Mouse (Mus musculus) neutrophil, adult 83 days (primary cell): ENCODE data around the gene Apoa4. TPM values are rescaled to one million over a fixed set of nuclear protein-coding genes. Genes with fewer than 3 reads are reported as not detected.

Source experiments
- total RNA-seq, 2 experiments: library from RNA; stranded (reverse); gene quantifications; one replicate each; pipeline ENCODE4 v1.2.4; 2023

The Apoa4 gene
- total RNA-seq = not detected

GRCm38 (mm10) chr9:46240526-46241153, at the start of gene Apoa4:
Gene Apoa4 (plus strand): TSS chr9:46240696.

GRCm38 (mm10) chr9:46228491-46228890, 12.0 kb upstream of the Apoa4 start, which contains the start of gene Apoa1:
Gene Apoa1 (plus strand): TSS chr9:46228580.

GRCm38 (mm10) chr9:46235596-46235648, 5.1 kb upstream of the Apoa4 start, which contains the start of gene Apoc3:
Gene Apoc3 (minus strand): TSS chr9:46235636.

DNA sequence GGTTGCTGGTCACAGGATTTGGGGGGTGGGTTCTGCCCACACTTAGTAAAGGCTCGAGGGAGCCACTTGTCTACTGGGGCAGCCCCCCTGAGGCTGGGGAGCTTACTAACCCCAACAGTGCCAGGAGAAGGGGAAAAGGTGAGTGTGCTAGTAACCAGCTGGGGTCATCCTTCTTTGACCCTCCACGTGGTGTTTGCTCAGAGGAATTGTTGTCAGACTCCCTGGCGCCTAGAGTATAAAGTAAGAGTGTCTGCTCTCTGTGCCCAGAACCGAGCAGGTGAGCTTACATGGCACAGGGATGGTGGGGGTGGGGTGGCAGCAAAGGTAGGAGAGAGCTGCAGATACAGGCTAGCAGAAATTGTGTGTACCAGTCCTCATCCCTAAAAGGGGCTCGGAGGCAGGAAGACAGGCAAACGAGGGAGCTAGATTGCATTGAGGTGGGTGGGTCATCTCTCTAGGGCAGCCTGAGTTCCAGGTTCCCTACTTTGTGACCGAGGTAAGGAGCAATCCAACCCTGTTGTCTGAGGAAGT, 27.9 kb downstream of the Apoa4 start, which contains the start of gene Apoa5:
Gene Apoa5 (plus strand): TSS at position 291 of the 531 bp plus-strand sequence.

GRCm38 (mm10) chr9:46272677-46273454, 32.4 kb downstream of the Apoa4 start, which contains the start of gene Zpr1:
Gene Zpr1 (plus strand): TSS chr9:46273064.

DNA sequence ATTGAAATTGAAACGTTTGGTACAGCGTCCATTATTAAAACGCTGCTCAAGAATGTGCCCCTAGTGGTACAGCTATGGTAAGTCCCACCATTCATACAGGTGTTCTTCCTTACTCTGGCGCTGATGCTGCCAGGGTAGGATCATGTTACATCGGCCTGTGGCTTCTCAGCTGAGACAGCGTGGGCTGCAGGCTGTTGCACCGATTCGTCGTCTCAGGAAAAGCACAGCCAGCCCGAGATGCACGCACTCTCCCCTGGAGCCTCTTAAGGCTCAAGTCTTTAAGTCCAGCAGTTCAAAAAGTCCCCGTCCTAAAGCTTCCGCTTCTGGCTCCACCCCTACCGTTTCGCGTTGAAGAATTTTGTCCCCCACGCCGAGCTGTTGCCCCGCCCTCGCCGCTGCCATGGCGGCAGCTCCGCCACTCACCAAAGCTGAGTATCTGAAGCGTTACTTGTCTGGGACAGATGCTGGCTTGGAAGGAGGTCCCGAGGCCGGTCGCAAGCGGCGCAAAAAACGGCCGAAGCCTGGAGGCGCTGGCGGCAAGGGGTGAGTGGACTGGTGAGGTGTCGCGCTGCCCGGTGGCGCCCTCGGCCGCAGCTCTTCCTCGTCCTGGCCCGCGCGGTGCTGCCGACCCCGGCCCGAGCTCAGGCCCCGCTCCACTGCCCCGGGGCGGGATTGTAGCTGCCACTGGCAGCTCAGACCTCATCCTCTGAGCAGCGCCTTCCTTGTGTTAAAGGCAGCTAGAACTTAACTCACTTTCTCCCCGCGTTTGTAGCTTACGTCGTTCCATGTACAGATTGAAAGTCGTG, 42.3 kb downstream of the Apoa4 start, which contains the start of gene Bud13:
Gene Bud13 (plus strand): TSS at position 378 of the 806 bp plus-strand sequence.

Other genes with a start within 250 kb of the Apoa4 start
- gene Pafah1b2, start 228.0 kb upstream of the Apoa4 start, total RNA-seq = 10 to 100 TPM; 51.8 to 52.0 TPM
- 10 to 100 TPM; 50.4 to 52.8 TPM for gene Sik3, start 227.9 kb upstream of the Apoa4 start, total RNA-seq
- gene Apoa1, start 12.1 kb upstream of the Apoa4 start, total RNA-seq = not detected
- gene Apoc3, start 5.1 kb upstream of the Apoa4 start, total RNA-seq = not detected
- not detected for gene Apoa5, start 27.9 kb downstream of the Apoa4 start, total RNA-seq
- gene Zpr1, start 32.4 kb downstream of the Apoa4 start, total RNA-seq = 10 to 100 TPM; 24.6 to 25.6 TPM
- 10 to 100 TPM; 14.3 to 15.4 TPM for gene Bud13, start 42.3 kb downstream of the Apoa4 start, total RNA-seq
- gene 4931429L15Rik, start 79.3 kb downstream of the Apoa4 start, total RNA-seq = not detected